Mouse (Mus musculus) C3H10T1/2 (cell line): Measurements from ENCODE around the gene Ptch2. TPM values are rescaled to one million over a fixed set of nuclear protein-coding genes. Genes with fewer than 3 reads are reported as not detected.

ENCODE experiments used
- polyA plus RNA-seq, 2 experiments: library from polyadenylated mRNA; unstranded; fragments of >200 nt; fragmentation: generic; extraction: Trizol; gene quantifications; one replicate each; pipeline ENCODE4 v1.2.1; 2012; ENCODE audit warnings: missing spikeins in 2 of 2

Ptch2 gene
- under 1 TPM; 0.11 to 0.14 TPM for polyA plus RNA-seq

DNA sequence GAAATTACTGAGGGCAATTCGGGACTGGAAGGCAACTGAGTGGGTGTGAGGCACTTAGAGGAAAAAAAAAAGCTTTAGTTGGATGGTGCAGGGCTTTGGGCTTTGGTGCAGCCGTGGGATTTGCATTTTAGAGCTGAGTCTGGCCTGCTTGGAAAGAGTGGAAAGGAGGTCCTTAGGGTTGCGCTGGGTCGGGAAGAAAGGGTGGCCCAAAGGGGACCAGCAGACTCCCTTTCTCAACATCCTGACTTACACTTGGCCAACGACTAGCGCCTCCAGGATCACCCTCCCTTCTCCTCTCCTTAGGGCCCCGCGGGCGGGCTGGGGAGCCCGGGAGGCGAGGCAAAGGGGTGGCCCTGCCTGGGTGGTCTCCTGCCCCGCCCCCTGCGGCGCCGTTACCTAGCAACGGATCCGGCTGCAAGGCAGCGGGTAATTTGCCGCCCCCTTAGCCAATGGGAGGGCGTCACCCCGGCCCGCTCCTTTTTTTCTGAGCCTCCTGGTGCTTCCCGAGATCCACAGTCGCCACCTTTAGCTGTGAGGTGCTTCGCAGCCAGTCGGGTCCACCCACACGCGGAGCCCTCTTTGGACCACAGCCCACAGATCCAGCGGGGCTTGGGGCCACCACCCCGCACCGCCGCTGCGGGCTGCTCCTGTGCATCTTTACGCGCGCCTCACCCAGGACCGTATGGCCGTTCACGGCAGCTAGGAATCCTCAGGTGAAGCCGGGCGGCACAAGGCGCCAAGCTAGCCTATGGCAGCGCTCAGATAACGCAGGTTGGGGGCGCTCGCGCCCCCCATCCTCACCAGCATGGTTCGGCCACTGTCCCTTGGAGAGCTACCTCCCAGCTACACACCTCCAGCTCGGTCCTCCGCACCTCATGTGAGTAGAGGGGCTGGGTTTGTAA lies at the start of gene Ptch2:
Gene Ptch2 (plus strand): TSS at position 525 of the 902 bp plus-strand sequence.

DNA sequence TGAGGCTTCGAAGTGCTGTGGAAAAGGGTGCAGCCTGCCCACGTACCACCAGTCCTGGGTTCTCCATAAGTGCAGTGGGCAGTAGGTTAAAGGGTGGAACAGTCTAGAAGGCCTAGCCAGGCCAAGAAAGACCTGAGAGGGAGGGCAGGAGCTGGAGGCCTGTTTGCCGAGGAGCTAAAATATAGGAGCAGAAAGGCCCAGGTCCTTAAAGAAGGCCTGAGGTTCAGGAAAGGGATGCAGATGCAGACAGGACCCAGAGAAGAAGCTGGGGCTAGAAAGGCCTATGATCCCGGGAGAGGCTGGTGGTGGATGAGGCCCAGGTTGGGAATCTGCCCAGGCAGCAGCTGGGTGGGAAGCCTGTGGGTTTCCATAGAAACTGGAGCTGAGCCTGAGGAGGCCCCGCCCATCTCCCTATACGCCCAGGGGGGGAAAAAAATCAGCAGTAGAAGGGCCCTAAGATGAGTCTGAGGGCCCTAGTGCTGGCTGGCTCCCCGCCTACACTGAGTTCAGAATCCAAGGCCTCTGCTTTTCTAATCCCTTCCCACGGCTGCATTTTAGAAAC lies 29.6 kb downstream of the Ptch2 start, which contains the start of gene Btbd19:
Gene Btbd19 (minus strand): TSS at position 378 of the 562 bp plus-strand sequence.

DNA sequence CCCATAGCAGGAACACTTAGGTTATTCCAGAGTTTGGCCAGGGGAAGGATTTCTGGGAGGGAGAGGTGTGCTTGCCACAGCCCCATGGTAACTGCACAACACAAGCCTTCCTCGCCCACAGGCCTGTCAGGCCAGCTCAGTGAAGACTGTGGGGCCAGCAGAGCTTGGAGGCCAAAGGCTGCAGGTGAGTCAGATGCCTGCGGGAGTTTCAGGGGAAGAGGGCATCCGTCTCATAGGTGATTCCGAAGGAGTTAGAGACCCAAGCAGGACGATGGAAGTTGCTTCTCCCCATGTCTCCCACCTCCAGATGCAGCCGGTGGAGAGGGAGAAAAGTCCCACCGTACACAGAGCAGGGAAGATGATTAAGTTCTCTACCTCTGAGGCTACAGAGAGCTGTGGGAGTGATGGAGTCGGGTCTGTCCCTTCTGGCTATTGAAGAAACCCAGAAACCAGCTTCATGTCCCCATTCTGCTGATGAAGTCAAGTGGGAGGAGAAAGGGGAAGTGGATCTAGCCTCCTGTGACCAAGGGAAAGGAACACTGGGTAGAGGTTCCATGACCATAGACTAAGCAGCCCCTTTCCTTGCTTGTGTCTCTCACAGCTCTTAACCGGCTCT lies 30.9 kb downstream of the Ptch2 start, which contains the start of gene Tctex1d4:
Gene Tctex1d4 (plus strand): TSS at position 120 of the 616 bp plus-strand sequence.

DNA sequence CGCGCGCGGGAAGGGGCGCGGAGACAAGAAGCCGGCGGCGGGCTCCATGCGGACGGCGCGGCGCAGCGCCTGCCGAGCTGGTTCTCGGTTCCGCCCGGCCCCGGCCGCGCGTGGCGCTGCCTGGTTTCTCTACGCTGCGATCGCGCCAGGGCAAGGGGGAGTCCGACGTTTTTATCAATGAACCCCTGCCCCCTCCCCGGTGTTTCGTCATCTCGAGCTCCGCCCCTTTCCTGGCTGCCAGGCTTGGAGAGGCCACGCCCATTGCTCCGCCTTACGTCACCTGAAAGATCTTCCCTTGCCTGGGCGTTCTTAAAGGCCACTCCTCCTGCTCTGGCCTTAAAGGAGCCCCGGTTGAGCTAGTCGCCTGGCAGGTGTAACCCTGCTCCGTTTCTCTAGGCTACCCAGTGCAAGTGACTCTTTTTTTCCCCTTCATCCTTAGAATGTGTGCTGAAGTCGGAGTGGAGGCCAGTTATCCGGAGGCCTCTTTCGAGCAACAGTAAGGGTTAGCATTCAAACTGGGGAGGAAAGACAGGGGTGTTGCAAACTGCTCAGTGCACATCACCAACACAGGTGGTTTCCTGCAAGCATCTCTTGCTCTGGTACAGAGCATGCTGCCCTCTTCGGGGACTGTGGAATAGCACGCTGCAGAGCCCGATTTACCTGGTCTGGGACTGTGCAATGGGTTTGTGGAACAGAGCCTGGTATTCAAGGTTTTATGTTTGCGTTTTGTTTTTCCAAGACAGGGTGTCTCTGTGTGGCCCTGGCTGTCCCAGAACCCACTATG lies 38.1 kb downstream of the Ptch2 start, which contains the start of gene Plk3:
Gene Plk3 (minus strand): TSS at position 147 of the 784 bp plus-strand sequence.

DNA sequence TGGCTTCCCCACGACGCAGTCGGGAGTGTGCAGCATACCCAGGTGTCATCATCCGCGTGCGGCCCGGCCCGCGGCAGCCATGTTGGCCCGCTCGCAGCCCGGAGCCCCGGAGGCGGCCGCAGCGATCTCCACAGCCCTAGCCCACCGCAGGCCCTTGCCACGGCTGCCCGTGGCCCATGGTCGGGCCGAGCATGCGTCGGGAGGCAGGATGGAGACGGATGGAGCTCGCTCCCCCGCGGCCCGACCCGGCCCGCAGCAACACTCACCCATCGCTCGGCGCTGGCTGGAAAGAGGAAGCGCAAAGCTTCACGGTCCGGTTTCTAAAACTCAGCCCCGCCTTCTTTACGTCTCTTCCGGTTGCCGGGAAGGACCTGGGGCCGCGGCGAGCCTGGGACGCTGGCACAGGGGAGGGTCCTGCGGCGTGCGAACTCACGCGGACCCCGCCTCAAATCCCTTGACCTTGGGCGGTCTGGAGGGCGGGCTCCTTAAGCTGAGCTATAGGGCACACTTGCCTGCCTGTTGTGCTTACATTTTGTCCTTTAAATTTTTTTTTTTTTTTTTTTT lies 60.0 kb downstream of the Ptch2 start, which contains the start of gene Rps8:
Gene Rps8 (minus strand): TSS at position 452 of the 564 bp plus-strand sequence.

Other genes with a start within 250 kb of the Ptch2 start
- under 1 TPM in 1 of 2 experiments, not detected in 1; 0.01 TPM for gene Zswim5, start 218.7 kb upstream of the Ptch2 start, polyA plus RNA-seq
- gene Urod, start 101.7 kb upstream of the Ptch2 start, polyA plus RNA-seq = 10 to 100 TPM; 53.6 to 69.9 TPM
- 10 to 100 TPM in 1 of 2 experiments, 1 to 10 TPM in 1; 7.1 to 16.1 TPM for gene Hectd3, start 100.8 kb upstream of the Ptch2 start, polyA plus RNA-seq
- 10 to 100 TPM; 13.2 to 16.0 TPM for gene Eif2b3, start 76.7 kb upstream of the Ptch2 start, polyA plus RNA-seq
- gene Btbd19, start 29.6 kb downstream of the Ptch2 start, polyA plus RNA-seq = 10 to 100 TPM in 1 of 2 experiments, 1 to 10 TPM in 1; 7.6 to 24.3 TPM
- gene Tctex1d4, start 30.7 kb downstream of the Ptch2 start, polyA plus RNA-seq = 1 to 10 TPM in 1 of 2 experiments, under 1 TPM in 1; 0.87 to 1.9 TPM
- 1 to 10 TPM; 6.1 to 6.7 TPM for gene Plk3, start 37.9 kb downstream of the Ptch2 start, polyA plus RNA-seq
- 1,000 to 10,000 TPM; 2,649 to 6,666 TPM for gene Rps8, start 60.2 kb downstream of the Ptch2 start, polyA plus RNA-seq
- 10 to 100 TPM; 11.1 to 47.8 TPM for gene Kif2c, start 86.6 kb downstream of the Ptch2 start, polyA plus RNA-seq
- gene Tmem53, start 155.9 kb downstream of the Ptch2 start, polyA plus RNA-seq = 10 to 100 TPM; 14.6 to 70.4 TPM
- 1 to 10 TPM in 1 of 2 experiments, not detected in 1; 1.5 TPM for gene Armh1, start 156.1 kb downstream of the Ptch2 start, polyA plus RNA-seq